Mouse (Mus musculus): ENCODE results near the gene Plekha4.
A peak's percentile ranks its signal among the peaks of the same experiment; 100 is the strongest.
"Not testable (repeated sequence)": the region's sequence is repeated elsewhere in the genome, so short reads cannot be mapped to it uniquely, and the experiment has no call there.

Plekha4 gene

DNA sequence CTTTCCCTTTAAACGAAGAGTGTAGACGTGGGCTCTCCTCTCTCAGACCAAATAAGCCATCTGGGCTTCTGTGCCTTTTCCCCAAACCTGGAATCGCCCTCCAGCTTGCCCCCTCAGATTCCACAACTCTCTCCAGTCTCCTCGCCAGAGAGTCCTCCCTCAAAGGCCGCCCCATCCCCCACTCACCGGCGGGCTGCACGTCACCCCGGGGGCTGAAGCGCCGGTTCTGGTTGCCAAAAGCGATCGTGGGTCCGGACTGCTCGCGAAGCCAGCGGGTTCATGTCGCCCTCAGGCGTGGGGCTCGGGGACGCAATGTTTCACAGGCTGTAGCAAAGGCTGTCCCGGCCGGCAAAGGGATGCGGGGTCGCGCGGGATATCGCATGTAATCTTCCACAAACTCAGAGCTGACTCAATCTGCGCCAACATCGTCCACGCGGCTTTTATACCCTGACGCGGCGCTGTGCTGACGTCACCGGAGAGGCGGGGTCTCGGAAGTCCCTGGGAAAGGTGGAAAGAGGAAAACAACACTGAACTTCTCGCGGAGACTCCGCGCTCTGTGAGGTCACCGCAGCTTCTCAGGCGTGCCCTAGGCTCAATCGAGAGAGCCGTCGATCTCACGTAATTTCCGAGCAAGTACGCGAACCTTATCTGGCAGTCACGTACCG lies at the start of gene Plekha4, which contains the start of gene Ppp1r15a:
TSS of gene Plekha4 (plus strand) at position 522 of the 665 bp plus-strand sequence.
TSS of gene Ppp1r15a (minus strand) at position 460 of the 665 bp plus-strand sequence.
- peak; percentile 90 to 96 for DNase-seq (ENCODE audit: low spot score in 2 of 2)

DNA sequence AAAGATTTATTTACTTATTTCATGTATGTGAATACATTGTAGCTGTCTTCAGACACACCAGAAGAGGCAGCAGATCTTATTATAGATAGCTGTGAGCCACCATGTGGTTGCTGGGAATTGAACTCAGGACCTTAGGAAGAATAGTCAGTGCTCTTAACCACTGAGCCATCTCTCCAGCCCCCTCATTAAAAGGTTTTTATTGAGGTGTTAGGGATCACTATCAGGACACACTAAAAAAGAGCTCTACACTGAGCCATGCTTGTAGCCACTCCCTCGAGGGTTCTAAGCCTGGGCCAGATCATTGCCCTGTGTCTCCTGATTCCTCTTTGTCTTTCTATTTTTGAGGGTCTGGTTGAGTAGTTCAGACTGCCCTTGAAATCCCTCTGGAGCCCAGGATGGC lies 49.7 kb upstream of the Plekha4 start:
- no peak for DNase-seq (ENCODE audit: low spot score in 2 of 2)

DNA sequence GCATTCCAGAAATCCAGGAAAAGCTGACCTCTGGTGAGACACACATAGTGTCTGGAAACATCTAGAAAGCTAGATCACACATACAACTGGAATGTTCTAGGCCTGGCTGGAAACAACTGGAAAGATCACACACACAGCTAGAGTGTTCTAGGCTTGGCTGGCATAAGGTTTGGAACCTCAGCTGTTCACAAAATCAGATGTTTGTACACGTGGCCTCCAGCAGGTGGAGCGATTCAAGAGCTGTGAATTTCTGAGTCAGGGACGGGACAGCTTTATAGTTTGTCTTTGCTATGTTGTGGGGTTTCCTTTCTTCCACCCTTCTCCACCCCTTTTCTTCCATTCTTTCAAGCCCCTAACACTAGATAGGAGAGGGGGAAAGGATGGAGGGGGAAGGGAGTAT lies 49.1 kb upstream of the Plekha4 start:
- DNase-seq (ENCODE audit: low spot score in 2 of 2): no peak

DNA sequence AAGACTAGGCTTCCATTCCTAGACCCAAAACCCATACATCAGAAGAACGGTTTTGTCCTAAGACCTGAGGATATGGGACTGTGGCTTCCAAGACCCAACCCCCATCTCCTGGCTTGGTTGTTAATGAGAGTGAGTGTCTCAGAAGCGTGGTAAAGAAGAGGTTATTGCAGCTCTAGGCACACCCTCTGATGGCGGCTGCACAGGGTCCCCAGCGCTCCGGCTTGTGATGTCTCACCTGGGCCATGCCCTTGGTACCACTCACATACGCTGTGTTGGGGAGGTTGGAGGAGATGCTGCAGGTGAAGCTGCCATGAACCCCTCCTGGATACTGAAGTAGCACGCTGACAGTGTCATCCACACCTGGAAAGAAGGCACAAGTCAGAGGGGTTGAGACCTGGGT lies 47.4 kb upstream of the Plekha4 start:
- DNase-seq (ENCODE audit: low spot score in 2 of 2): no peak

DNA sequence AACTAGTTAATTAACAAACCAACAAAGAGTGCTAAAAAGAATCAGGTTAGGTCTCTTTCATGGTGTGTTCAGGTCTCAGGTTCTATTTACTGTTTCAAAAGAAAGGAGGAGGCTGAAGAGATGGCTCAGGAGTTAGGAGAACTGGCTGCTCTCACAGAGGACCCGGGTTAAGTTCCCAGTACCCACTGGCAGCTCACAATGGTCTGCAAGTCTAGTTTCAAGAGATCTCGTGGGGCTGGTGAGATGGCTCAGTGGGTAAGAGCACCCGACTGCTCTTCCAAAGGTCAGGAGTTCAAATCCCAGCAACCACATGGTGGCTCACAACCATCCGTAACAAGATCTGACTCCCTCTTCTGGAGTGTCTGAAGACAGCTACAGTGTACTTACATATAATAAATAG lies 45.8 kb upstream of the Plekha4 start:
- not testable (repeated sequence) for DNase-seq (ENCODE audit: low spot score in 2 of 2)

DNA sequence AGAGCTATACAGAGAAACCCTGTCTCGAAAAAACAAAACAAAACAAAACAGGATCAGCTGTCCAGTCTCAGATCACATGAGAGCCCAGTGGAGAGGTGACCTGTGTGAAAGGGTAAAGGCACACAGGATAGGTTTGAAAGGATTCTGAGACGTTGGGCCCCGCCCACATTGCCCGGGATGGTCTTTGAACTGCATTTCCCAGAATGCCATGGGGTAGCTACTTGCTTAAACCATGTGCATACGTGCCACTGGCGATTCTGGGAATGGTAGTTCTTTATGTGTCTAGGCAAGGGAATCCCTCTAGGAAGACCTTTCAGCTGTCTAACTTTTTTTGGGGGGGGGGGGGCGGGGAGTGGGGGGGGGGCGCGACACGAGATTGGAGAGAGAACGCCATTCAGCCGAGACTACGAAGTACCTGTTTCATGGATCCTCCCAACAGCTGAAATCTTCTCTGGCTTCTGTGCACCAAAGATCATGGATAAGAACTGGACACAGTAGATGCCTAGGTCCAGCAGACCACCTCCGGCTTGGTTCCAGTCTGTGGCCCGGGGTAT lies 44.7 kb upstream of the Plekha4 start, which contains the start of gene Tulp2:
TSS of gene Tulp2 (plus strand) at position 504 of the 554 bp plus-strand sequence.
- no peak for DNase-seq (ENCODE audit: low spot score in 2 of 2)

DNA sequence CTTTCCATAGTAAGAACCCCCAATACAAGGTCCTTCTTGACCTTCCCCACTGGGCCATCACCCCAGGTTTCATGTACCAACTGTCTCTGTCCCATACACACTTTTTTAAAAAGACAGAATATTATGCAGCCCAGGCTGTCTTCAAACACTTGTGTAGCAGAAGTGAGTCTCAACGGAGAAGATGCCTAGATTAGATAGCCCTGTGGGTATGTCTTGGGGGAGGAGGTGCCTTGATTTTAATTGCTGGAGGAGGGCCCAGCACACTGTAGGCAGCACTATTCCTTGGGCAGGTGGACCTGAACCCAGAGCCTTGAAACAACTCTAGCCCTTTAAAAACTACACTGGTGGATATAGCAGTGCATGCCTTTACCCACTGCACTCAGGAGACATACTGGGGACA lies 44.0 kb upstream of the Plekha4 start:
- no peak for DNase-seq (ENCODE audit: low spot score in 2 of 2)

DNA sequence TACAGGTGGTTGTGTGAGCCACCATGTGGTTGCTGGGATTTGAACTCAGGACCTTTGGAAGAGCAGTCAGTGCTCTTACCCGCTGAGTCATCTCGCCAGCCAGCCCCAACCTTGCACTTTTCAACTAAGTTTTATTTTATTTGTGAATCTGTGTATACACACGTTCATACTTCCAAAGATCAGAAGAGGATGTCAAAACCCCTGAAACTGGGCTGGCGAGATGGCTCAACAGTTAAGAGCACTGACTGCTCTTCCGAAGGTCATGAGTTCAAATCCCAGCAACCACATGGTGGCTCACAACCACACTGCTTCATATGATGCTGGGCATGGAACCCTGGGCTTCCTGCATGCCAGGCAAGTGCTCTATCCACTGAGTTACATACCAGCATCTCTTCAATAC lies 41.1 kb upstream of the Plekha4 start:
- DNase-seq (ENCODE audit: low spot score in 2 of 2): not testable (repeated sequence)

DNA sequence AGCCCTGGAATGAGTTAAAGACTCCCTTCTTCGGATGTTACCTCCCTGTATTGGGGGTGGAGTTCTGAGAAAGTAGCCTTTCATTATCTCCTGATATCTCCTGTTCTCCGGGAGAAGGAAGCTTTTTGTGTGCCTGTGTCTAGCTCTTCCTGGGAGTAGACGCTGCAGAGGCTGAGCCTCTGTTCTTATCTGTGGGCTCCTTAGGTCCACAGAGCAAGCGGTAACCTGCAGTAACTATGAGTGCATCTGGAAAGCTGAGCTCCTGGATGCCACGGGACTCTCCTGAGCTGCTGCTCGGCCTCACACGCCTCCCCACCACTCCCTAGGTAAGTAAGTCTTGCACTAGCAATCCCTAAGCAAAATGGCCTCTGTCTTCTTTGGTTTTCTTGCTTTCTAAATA lies 40.0 kb upstream of the Plekha4 start:
- no peak for DNase-seq (ENCODE audit: low spot score in 2 of 2)

DNA sequence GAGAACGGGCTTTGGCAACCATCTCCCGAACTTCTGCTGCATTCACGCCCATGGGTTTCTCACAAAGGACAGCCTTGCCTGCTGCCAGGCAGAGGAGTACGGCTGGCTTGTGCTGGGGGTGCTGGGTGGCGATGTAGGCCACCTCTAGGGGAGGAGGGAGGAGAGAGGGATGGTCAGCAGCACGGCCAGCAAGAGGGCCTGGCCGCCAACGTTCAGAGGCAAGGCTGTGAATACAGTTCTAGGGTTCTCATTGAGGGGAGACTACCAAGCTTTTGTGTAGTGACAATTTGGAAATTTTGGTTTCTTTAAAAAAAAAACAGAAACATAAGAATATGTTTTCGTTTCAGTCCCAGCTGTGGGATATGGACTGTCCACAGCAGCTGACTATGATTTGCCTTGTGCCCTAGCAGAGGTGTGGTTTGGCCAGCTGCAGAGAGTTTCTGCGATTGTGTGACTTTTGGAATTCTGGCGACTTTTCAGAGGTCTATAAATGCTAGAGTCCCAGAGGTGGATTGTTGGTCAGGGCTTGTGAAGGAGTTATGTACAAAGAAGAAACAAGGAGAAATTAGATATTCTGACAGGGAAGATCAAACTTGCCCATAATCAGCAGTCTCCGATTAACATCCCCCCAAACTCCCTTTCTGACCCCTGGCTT lies 39.2 kb upstream of the Plekha4 start, which contains the start of gene Gm45808:
TSS of gene Gm45808 (minus strand) at position 51 of the 655 bp plus-strand sequence.
- no peak for DNase-seq (ENCODE audit: low spot score in 2 of 2)

DNA sequence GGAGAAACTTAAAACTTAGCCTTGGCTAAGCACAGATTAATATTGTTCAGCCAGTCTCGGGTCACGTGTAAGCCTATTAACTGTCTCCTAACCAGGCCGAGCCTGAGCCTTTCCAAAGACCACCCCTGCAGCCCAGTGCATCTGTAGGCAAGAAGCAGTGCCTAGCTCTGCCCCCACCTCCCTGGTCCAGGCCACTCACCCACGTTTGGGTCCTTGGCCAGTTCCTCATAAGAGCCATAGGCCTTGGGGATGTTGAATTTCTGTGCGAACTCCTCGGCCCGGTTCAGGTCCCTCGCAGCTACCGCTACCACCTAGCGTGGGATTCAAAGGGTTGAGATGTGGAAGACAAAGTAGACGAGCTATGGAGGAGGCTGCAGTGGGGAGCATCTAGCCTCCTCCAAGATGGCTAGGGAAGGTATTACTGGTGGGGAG lies 38.3 kb upstream of the Plekha4 start:
- no peak for DNase-seq (ENCODE audit: low spot score in 2 of 2)

DNA sequence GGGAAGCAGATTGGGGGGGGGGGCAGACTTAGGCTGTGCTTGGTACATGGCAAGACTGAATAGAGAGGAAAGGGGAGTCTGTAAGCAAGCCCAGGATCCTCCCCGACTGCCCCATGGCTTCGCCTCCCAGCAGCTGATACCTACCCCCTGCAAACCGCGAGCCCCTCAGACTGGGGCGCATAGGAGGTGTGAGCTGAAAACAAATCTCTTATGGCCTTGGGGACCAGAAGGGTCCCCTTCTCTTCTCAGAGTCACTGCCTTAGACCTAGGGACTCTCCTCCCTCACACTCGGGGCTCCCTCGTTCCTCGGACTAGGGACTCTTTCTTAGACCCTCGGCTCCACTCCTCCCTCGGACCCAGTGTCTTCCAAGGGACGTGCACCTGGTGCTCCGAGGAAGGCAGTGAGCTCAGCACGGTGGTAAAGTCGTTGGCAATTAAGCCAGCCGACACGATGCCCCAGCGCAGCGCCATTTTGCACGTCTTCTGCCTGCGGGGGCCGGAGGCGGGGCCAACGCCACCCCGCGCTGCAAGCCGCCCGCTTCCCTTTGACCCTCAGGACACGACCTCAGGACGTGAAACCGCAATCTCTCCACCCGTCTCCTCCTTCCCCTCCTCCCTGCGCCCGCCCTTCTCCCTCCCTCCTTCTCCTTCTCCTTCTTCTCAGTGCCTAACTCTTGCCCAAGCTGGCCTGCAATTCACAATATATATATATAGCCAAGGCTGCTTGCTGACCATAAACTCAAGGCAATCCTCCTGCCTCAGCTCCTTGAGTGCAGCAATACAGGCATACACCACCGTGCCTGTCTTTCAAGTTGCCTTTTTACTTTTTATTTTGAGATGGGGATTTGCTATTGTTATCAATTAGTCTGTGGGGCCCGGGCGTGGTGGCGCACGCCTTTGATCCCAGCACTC lies 37.6 kb upstream of the Plekha4 start, which contains the start of gene Dhdh:
TSS of gene Dhdh (minus strand) at position 513 of the 912 bp plus-strand sequence.
- DNase-seq (ENCODE audit: low spot score in 2 of 2): peak; percentile 61 to 69

DNA sequence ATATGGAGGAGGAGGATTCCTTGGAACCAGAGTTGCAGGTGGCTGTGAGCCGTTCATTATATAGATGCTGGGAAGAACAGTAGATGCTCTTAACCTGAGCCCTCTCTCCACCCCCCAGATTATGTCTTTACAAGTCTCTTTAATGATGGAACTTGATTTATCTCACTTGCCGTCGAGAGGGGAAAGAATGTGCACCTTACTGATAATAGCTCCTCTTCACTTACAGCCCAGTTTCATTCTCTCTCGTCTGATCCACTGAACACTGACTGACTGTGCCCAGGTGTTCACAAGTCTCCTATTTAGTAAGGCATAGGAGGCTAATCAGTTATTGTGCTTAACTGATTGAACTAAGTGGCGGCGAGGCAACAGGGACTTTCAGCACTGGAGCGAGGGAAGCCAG lies 36.6 kb upstream of the Plekha4 start:
- no peak for DNase-seq (ENCODE audit: low spot score in 2 of 2)

DNA sequence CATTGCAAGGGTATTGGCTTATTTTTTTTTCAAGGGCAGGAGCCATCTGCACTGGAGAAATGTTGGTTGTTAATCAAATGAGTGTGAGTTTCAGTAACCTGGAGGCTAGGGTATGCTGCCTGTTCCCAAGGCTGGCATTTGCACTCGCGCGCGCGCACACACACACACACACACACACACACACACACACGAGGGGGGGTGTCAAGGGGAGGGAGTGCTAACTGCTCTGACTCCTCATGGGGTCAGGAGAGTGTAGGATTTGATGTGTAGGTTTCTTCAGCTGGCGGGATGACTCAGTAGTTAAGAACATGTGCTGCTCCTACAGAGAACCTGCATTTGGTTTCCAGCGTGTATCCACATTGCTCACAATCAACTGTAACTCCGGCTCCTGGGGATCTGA lies 35.3 kb upstream of the Plekha4 start:
- no peak for DNase-seq (ENCODE audit: low spot score in 2 of 2)

DNA sequence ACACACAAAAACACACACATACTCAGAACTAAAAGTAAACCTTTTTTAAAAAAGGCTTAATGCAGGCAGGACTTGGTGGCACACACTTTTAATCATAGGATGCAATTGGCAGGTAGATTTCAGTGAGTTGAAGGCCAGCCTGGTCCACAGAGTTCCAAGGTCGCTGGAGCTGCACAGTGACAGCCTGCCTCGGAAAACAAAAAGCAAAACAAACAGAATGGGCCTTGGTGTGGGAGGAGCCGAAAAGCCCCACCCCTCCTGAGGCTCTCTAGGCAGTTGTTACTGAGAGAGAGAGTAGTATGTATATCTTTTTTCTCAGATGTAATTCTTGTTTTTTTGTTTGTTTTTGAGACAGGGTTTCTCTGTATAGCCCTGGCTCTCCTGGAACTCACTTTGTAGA lies 34.9 kb upstream of the Plekha4 start:
- no peak for DNase-seq (ENCODE audit: low spot score in 2 of 2)

DNA sequence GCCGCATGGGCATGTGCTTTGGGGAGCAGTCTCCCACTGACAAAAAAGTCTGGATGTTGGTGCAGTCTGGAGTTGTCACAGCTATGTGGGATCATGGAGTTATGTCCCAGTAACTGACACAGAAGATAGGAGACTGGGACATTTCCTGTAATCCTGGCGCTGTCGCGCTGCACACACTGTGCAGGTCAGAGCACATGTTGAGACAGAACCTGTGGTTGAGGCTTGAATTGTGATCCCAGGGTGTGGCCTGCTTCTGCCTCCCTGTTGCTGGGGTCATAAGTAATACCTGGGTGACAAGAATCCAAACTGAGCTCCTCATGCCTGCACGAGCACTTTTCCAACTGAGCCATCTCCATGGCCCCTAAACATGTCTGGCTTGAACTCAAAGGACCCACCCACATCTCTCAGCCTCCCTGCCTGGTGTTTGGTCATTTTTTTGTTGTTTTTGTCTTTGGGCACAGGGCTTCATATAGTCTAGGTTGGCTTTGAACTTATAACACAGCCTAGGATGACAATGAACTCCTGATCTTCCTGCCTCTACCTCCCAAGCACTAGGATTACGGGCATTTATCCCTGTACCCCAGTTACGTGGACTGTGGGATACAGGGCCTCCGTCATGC lies 33.8 kb upstream of the Plekha4 start:
- no peak for DNase-seq (ENCODE audit: low spot score in 2 of 2)

DNA sequence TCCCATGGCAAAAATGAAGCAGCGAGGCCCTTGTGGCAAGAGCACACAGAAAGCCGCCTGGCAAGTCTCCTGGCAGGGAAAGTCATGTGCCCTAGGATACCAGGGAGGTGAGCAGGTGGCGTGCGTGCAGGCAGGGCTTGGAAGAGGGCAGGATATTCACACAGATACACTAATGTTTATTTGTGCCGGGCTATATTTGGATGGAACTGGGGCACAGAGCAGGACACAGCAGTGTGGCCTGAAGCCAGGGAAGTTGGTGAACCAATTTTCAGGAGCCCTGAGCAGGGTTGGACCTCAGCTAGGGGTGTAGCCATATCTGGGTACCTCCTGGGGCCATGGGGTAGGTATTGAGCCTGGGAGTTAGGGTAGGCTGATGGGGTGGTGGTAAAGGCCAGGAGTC lies 33.2 kb upstream of the Plekha4 start:
- no peak for DNase-seq (ENCODE audit: low spot score in 2 of 2)

DNA sequence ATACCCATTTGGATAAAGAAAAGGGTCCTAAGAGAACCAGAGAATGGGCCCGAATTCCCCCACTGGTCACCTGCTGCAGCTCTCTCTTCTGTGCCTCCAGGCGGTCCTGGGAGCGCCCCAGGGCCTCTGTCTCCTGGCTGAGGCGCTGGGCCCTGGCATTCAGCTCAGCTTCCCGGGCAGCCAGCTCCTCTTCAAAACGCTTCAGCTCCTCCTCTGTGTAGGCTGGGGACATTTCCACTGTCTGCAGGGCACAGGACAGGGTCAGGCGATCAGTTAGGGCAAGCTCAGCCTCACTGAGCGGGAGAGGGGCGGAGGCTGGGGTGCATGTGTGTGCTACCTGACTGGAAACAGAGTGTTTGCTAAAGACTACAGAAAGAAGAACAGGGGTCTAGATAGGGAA lies 31.6 kb upstream of the Plekha4 start:
- no peak for DNase-seq (ENCODE audit: low spot score in 2 of 2)

DNA sequence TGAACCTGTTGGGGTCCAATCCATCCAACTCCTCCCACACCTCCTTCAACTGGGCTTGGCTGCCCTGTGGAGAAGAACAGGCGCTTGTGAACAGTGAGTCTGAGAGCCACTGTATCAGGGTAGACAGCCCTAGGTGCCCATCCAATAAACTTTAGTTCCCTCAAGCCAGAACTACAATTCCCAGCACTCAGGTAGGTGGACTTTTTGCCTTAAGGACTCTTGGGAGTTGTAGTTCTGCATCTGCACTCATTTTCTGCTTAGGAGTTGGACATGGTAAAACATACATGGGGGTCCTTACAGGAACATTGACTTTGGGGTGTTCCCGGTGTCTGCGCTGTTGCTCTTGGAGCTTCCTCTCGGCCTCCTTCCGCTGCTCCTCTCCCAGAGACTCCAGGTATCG lies 27.7 kb upstream of the Plekha4 start:
- DNase-seq (ENCODE audit: low spot score in 2 of 2): no peak

DNA sequence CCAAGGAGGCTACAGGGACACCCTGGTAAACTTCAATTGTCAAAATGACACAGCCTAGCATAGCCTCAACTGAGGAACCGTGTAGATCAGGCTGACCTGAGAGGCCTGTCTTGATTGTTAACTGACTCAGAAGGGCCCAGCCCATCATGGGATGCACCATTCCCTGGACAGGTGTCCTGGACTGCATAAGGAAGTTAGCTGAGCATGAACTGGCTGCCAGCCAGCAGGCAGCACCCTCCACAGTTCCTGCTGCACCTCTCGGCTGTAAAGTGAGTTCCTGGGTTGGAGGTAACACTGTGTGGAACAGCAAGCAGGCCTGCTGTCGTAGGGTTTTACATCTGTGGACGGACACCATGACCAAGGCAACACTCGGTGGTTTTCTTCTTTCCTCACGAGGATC lies 18.5 kb upstream of the Plekha4 start:
- DNase-seq (ENCODE audit: low spot score in 2 of 2): no peak

DNA sequence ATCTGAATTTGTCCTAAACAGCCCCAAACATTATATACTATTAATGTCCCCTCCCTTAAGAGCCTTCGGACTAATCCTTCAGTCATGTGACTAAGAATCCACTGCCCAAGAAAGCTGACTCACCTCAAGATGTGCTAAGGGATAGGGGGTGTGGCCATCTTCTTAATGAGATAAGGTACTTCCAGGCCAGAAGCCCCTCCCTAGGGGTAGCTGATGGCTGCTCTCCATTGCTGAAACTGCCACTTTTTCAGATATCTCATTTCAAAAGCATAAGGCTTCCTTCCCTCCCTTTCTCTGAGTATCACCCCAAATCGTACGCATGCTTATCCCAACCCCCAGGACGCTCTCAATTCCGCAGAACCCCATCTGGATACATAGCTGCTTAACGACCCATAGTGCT lies 17.6 kb upstream of the Plekha4 start:
- no peak for DNase-seq (ENCODE audit: low spot score in 2 of 2)

Measured in urinary bladder, postnatal 4 days (tissue).